Mouse (Mus musculus) intestine, embryonic 16.5 days (tissue): ENCODE results near the gene Olfr768. TPM values are rescaled to one million over a fixed set of nuclear protein-coding genes. Genes with fewer than 3 reads are reported as not detected.
"Not testable (repeated sequence)": the region's sequence is repeated elsewhere in the genome, so short reads cannot be mapped to it uniquely, and the experiment has no call there.

Source experiments
- ATAC-seq: fragments of 200-750 bp; cut with Nextera tagmentation; 2 replicates; pipeline ENCODE4 v1.8.0; 2017; ENCODE audit warnings: moderate TSS enrichment, moderate library complexity
- H3K27ac ChIP-seq: fragments of 300-500 bp; sonication (generic); 2 replicates; pipeline ENCODE4 v1.5.1; 2014; ENCODE audit warnings: mild to moderate bottlenecking, low read length
- H3K27me3 ChIP-seq: fragments of 300-500 bp; sonication (generic); replicated peaks from 2 replicates; pipeline ENCODE4 v1.6.1; 2014; ENCODE audit warnings: low read length, control low read depth, mixed read lengths; ENCODE audit not compliant: control insufficient read depth, insufficient read depth
- H3K36me3 ChIP-seq: fragments of 300-500 bp; sonication (generic); 2 replicates; pipeline ENCODE4 v1.6.1; 2014; ENCODE audit warnings: low read length, control low read depth; ENCODE audit not compliant: control insufficient read depth, insufficient read depth
- H3K4me1 ChIP-seq: fragments of 300-500 bp; sonication (generic); 2 replicates; pipeline ENCODE4 v1.6.1; 2014; ENCODE audit warnings: low read length, control low read depth, mixed read lengths; ENCODE audit not compliant: control insufficient read depth, insufficient read depth
- H3K4me2 ChIP-seq: fragments of 300-500 bp; sonication (generic); 2 replicates; pipeline ENCODE4 v1.6.1; 2014; ENCODE audit warnings: low read depth, low read length, control low read depth
- H3K4me3 ChIP-seq: fragments of 300-500 bp; sonication (generic); 2 replicates; pipeline ENCODE4 v1.5.1; 2014; ENCODE audit warnings: mild to moderate bottlenecking, low read length
- H3K9ac ChIP-seq: fragments of 300-500 bp; sonication (generic); 2 replicates; pipeline ENCODE4 v1.6.1; 2014; ENCODE audit warnings: low read depth, low read length
- H3K9me3 ChIP-seq: fragments of 300-500 bp; sonication (generic); 2 replicates; pipeline ENCODE4 v1.6.1; 2016; ENCODE audit warnings: low read length, control low read depth; ENCODE audit not compliant: control insufficient read depth
- WGBS: fragments of 180-500 bp; shearing (Covaris S2); extraction: QIAGEN DNeasy Blood & Tissue Kit; methylation state at CpG from one replicate; pipeline ENCODE4 v1.1.7; 2014; 5-methylcytosine and 5-hydroxymethylcytosine counted together
- polyA plus RNA-seq: library from polyadenylated mRNA; unstranded; fragments of >200 nt; fragmentation: Nextera tagmentation; extraction: Ambion mirVana; gene quantifications from 2 replicates; pipeline ENCODE4 v1.2.1, GENCODE M21; 2015

Olfr768 gene
- polyA plus RNA-seq = not detected in 2 replicates

- Histone ChIP-seq H3K4me2 (no peak within 1 kb of the TSS), H3K9me3 (no peaks in the 10 kb centered on the region), H3K36me3 (no peaks in the 10 kb centered on the region), H3K4me1 (no peaks in the 10 kb centered on the region), H3K9ac (no peak within 1 kb of the TSS), H3K27ac (no peak within 1 kb of the TSS), H3K4me3 (no peak within 1 kb of the TSS), H3K27me3 (no peaks in the 10 kb centered on the region)
- WGBS = 67% methylated on average over 1 of the region's 1 CpGs
- ATAC-seq = no peak
Observed at GRCm38 (mm10) chr10:129099275-129099674, at the start of gene Olfr768. Gene Olfr768 (minus strand): TSS chr10:129099375.

GRCm38 (mm10) chr10:129138898-129139297 lies 39.7 kb upstream of the Olfr768 start, which contains the start of gene Olfr770:
Gene Olfr770 (minus strand): TSS chr10:129138998.
- H3K9me3 ChIP-seq = no peaks in the 10 kb centered on the region
- no peak within 1 kb of the TSS for H3K4me3 ChIP-seq
- H3K27me3 ChIP-seq = no peaks in the 10 kb centered on the region
- H3K4me1 ChIP-seq = no peaks in the 10 kb centered on the region
- no peak within 1 kb of the TSS for H3K9ac ChIP-seq
- no peaks in the 10 kb centered on the region for H3K36me3 ChIP-seq
- 92% methylated on average over 2 of the region's 2 CpGs for WGBS
- ATAC-seq = no peak
- H3K4me2 ChIP-seq = no peak within 1 kb of the TSS
- no peak within 1 kb of the TSS for H3K27ac ChIP-seq

- no peaks in the 10 kb centered on the region for H3K27me3 ChIP-seq
- H3K36me3 ChIP-seq = no peaks in the 10 kb centered on the region
- H3K9me3 ChIP-seq = no peaks in the 10 kb centered on the region
- WGBS = 71% methylated on average over 2 of the region's 2 CpGs
- H3K4me2 ChIP-seq = no peak within 1 kb of the TSS
- no peaks in the 10 kb centered on the region for H3K4me1 ChIP-seq
- no peak within 1 kb of the TSS for H3K4me3 ChIP-seq
- no peak for ATAC-seq
- no peak within 1 kb of the TSS for H3K27ac ChIP-seq
- no peak within 1 kb of the TSS for H3K9ac ChIP-seq
Observed at GRCm38 (mm10) chr10:129117761-129118160, 18.6 kb upstream of the Olfr768 start, which contains the start of gene Olfr769. Gene Olfr769 (minus strand): TSS chr10:129117861.

- Histone ChIP-seq H3K4me2 (no peak overlapping the region), H3K4me1 (no peaks in the 10 kb centered on the region), H3K27ac (no peak overlapping the region), H3K4me3 (no peak overlapping the region), H3K9ac (no peak overlapping the region), H3K9me3 (no peaks in the 10 kb centered on the region), H3K27me3 (no peaks in the 10 kb centered on the region), H3K36me3 (no peaks in the 10 kb centered on the region)
- no peak for ATAC-seq
- 88% methylated on average over 3 of the region's 3 CpGs for WGBS
Observed at GRCm38 (mm10) chr10:129115146-129115545, 16.0 kb upstream of the Olfr768 start.

- no peaks in the 10 kb centered on the region for H3K9me3 ChIP-seq
- no peak overlapping the region for H3K4me2 ChIP-seq
- no peak for ATAC-seq
- no peaks in the 10 kb centered on the region for H3K27me3 ChIP-seq
- H3K27ac ChIP-seq = no peak overlapping the region
- no peaks in the 10 kb centered on the region for H3K36me3 ChIP-seq
- no peak overlapping the region for H3K4me3 ChIP-seq
- no peak overlapping the region for H3K9ac ChIP-seq
- no peaks in the 10 kb centered on the region for H3K4me1 ChIP-seq
- WGBS = 34% methylated on average over 3 of the region's 3 CpGs
Observed at GRCm38 (mm10) chr10:129101231-129101630, 2.1 kb upstream of the Olfr768 start.

GRCm38 (mm10) chr10:129082810-129083209 lies 16.4 kb downstream of the Olfr768 start, which contains the start of gene Olfr767:
Gene Olfr767 (minus strand): TSS chr10:129082910.
- not testable (repeated sequence) for H3K9ac ChIP-seq, ATAC-seq, H3K27ac ChIP-seq, H3K4me1 ChIP-seq, H3K36me3 ChIP-seq, H3K4me2 ChIP-seq, H3K9me3 ChIP-seq, H3K4me3 ChIP-seq, H3K27me3 ChIP-seq

- ATAC-seq = no peak
- H3K4me1 ChIP-seq = no peaks in the 10 kb centered on the region
- H3K9ac ChIP-seq = no peak within 1 kb of the TSS
- H3K27ac ChIP-seq = no peak within 1 kb of the TSS
- H3K9me3 ChIP-seq = no peaks in the 10 kb centered on the region
- H3K36me3 ChIP-seq = no peaks in the 10 kb centered on the region
- no peaks in the 10 kb centered on the region for H3K27me3 ChIP-seq
- 83% methylated on average over 2 of the region's 2 CpGs for WGBS
- H3K4me2 ChIP-seq = no peak within 1 kb of the TSS
- no peak within 1 kb of the TSS for H3K4me3 ChIP-seq
Observed at GRCm38 (mm10) chr10:129068877-129069276, 30.3 kb downstream of the Olfr768 start, which contains the start of gene Olfr766-ps1. Gene Olfr766-ps1 (minus strand): TSS chr10:129068977.

- not testable (repeated sequence) for H3K9me3 ChIP-seq, H3K27ac ChIP-seq, ATAC-seq, H3K4me2 ChIP-seq, H3K36me3 ChIP-seq, H3K4me1 ChIP-seq, H3K27me3 ChIP-seq, H3K9ac ChIP-seq, H3K4me3 ChIP-seq
Observed at GRCm38 (mm10) chr10:129049898-129050297, 49.3 kb downstream of the Olfr768 start, which contains the start of gene Olfr765. Gene Olfr765 (minus strand): TSS chr10:129049998.
